Mouse (Mus musculus): ENCODE data around the gene 1500009L16Rik. TPM values are rescaled to one million over a fixed set of nuclear protein-coding genes. Genes with fewer than 3 reads are reported as not detected.

Gene 1500009L16Rik
- polyA plus RNA-seq, 1 experiment from 2014 or later = not detected

DNA sequence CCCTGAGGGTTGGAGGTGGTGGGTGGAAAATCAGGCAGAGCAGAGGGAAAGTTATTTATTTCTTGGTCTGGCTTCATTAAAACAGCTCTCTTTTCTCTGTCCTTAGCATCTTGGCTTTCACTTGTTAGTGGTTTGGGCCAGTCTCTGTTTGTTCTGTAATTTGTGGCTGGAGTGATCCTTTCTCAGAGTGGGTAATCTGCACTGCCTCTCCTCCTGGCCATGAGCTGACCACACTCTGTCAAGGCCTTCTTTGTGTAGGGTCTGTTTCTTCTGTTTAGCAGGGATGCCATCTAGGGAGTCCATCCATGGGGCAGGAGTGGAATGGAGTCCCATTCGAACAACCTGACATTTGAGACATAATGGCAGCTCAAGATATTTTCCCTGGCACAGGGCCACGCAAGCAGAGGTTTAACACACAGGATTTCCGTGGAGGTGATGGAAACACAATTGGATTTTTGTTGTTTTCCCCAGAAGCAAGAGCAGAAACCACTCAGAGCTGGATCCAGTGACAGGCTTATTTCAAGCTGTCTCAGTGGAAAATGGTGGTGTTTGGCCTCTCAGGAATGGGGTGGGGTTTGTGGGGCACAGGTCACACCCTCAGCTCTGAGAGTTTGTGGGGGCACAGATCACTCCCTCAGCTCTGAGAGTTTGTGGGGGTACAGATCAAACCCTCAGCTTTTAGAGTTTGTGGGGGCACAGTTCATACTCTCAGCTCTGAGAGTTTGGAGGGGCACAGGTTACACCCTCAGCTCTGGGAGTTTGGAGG, 63.1 kb downstream of the 1500009L16Rik start:
- WGBS (ENCODE audit: missing documents) = 81% methylated on average over 3 of the region's 3 CpGs
- Histone ChIP-seq H3K79me2 (ENCODE audit: inconsistent target) (no peaks in the 10 kb centered on the region), H3K27ac (no peak overlapping the region), H3K4me3 (ENCODE audit: inconsistent target) (no peak overlapping the region), H3K36me3 (ENCODE audit: inconsistent target) (no peaks in the 10 kb centered on the region)

DNA sequence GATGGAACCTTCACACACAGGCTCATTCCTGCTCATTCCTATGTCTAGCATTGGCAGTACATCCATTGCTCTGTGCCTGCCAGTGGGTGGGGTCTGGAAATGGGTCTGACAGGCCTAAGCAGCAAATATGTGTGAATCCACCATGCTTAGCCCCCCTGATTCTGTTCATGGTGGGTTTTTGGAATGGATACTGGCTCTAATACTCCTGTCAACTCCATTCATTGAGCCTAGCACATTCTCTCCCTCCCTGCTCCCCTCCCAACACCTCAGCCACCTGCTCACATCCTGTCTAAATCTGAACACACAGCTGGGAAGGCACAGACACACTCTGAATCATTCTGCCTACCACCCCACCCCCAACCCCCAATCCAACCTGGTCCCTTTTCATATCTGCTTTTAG, 72.4 kb downstream of the 1500009L16Rik start:
- Histone ChIP-seq H3K4me3 (ENCODE audit: inconsistent target) (no peak overlapping the region), H3K36me3 (ENCODE audit: inconsistent target) (no peaks in the 10 kb centered on the region), H3K79me2 (ENCODE audit: inconsistent target) (no peaks in the 10 kb centered on the region), H3K27ac (no peak overlapping the region)

DNA sequence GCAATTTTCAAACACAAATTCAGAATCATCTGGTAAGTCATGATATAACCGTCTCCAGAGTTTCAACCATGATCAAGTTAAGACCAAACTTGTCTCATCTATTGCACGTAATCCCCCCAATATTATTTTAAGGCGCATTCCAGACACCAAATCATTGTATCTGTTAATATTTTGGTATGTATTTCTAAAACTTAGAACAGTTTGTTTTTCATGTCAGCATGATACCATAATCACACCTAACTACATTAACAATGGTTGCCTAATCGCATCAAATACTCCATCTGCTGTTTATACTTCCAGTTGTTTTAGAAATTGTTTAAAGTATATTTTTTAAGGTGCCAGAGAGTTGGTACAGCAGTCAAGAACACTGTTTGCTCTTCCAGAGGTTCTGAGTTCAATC, 72.8 kb downstream of the 1500009L16Rik start:
- Histone ChIP-seq H3K27ac (no peak overlapping the region), H3K36me3 (ENCODE audit: inconsistent target) (no peaks in the 10 kb centered on the region), H3K79me2 (ENCODE audit: inconsistent target) (no peaks in the 10 kb centered on the region), H3K4me3 (ENCODE audit: inconsistent target) (no peak overlapping the region)
- 98% methylated on average over 4 of the region's 4 CpGs for WGBS (ENCODE audit: missing documents)

GRCm38 (mm10) chr10:83804021-83804420, 81.4 kb downstream of the 1500009L16Rik start:
- WGBS (ENCODE audit: missing documents) = 84% methylated on average over 6 of the region's 6 CpGs
- Histone ChIP-seq H3K79me2 (ENCODE audit: inconsistent target) (no peaks in the 10 kb centered on the region), H3K27ac (no peak overlapping the region), H3K4me3 (ENCODE audit: inconsistent target) (no peak overlapping the region), H3K36me3 (ENCODE audit: inconsistent target) (no peaks in the 10 kb centered on the region)

GRCm38 (mm10) chr10:83805201-83805718, 82.6 kb downstream of the 1500009L16Rik start:
- 20% methylated on average over 11 of the region's 11 CpGs for WGBS (ENCODE audit: missing documents)
- Histone ChIP-seq H3K4me3 (ENCODE audit: inconsistent target) (no peak overlapping the region), H3K36me3 (ENCODE audit: inconsistent target) (no peaks in the 10 kb centered on the region), H3K79me2 (ENCODE audit: inconsistent target) (no peaks in the 10 kb centered on the region), H3K27ac (no peak overlapping the region)

DNA sequence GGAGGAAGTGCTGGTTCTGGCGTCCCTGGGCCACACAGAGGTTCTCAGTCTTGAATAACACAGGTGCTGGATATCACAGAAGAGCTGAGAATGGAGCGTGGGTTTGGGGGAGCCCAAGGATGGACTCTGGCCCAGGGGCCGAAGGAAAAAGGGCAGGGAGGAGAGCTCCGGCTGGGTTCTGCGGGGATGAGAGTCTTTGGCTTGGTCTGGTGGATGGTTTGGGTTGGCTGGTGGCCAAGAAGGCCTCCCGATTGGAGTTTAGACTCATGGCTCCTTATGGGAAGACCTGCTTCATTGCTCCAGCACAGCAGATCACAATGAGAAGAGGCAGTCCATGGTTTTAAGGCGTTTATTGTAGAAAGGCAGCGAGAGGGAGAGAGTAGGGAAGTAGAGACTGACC, 84.6 kb downstream of the 1500009L16Rik start:
- no peaks in the 10 kb centered on the region for H3K79me2 ChIP-seq (ENCODE audit: inconsistent target)
- no peak overlapping the region for H3K4me3 ChIP-seq (ENCODE audit: inconsistent target)
- WGBS (ENCODE audit: missing documents) = 90% methylated on average over 8 of the region's 8 CpGs
- H3K36me3 ChIP-seq (ENCODE audit: inconsistent target) = no peaks in the 10 kb centered on the region
- H3K27ac ChIP-seq = no peak overlapping the region

Other genes with a start within 250 kb of the 1500009L16Rik start
- not detected in 3 replicates for gene Aldh1l2, start 188.7 kb upstream of the 1500009L16Rik start, polyA plus RNA-seq (2018)
- 37.7 to 48.5 TPM (median 39.0 TPM) in 3 replicates for gene Washc4, start 179.1 kb upstream of the 1500009L16Rik start, polyA plus RNA-seq (2018)
- 85.4 to 263 TPM (median 126 TPM) in 3 replicates for gene Appl2, start 74.1 kb upstream of the 1500009L16Rik start, polyA plus RNA-seq (2018)